Mouse (Mus musculus) thymus, adult 2 months (tissue): ENCODE data around the gene Fus. TPM values are rescaled to one million over a fixed set of nuclear protein-coding genes. Genes with fewer than 3 reads are reported as not detected.

Experiments used
- DNase-seq: peaks from one replicate; pipeline ENCODE4 v3.0.0; 2021
- H3K27ac ChIP-seq: fragments of 200-500 bp; 2 replicates; pipeline ENCODE4 v1.5.1; 2012; ENCODE audit warnings: low read length, control low read depth; ENCODE audit not compliant: control insufficient read depth, insufficient read depth
- H3K27me3 ChIP-seq: fragments of 200-500 bp; 2 replicates; pipeline ENCODE4 v1.6.1; 2012; ENCODE audit warnings: mild to moderate bottlenecking, low read length, moderate library complexity, mixed read lengths; ENCODE audit not compliant: control insufficient read depth, insufficient read depth
- H3K36me3 ChIP-seq: fragments of 200-500 bp; 2 replicates; pipeline ENCODE4 v1.6.1; 2012; ENCODE audit warnings: mild to moderate bottlenecking, low read length, moderate library complexity; ENCODE audit not compliant: control insufficient read depth, insufficient read depth
- H3K4me1 ChIP-seq: fragments of 200-500 bp; replicated peaks from 2 replicates; pipeline ENCODE4 v1.6.1; 2012; ENCODE audit warnings: low read length; ENCODE audit not compliant: control insufficient read depth, insufficient read depth
- H3K4me3 ChIP-seq: fragments of 200-500 bp; 2 replicates; pipeline ENCODE4 v1.5.1; 2012; ENCODE audit warnings: mild to moderate bottlenecking, low read length, control low read depth, moderate library complexity; ENCODE audit not compliant: control insufficient read depth, insufficient read depth
- CTCF ChIP-seq: fragments of 200-500 bp; IDR thresholded peaks from 2 replicates; pipeline ENCODE4 v1.5.1; 2012; ENCODE audit warnings: mild to moderate bottlenecking, control low read depth, low read length, moderate library complexity, borderline replicate concordance; ENCODE audit not compliant: control insufficient read depth, poor library complexity, insufficient read depth; ENCODE audit errors: extremely low read depth
- POLR2A ChIP-seq: fragments of 200-500 bp; IDR thresholded peaks from 2 replicates; pipeline ENCODE4 v1.6.1; 2012; ENCODE audit warnings: mild to moderate bottlenecking, low read length, control low read depth, moderate library complexity; ENCODE audit not compliant: control insufficient read depth, poor library complexity, insufficient read depth; ENCODE audit errors: extremely low read depth
- WGBS: fragments of 180-500 bp; shearing (Covaris S2); methylation state at CpG from one replicate; pipeline ENCODE4 v1.1.7; 2018; 5-methylcytosine and 5-hydroxymethylcytosine counted together
- polyA plus RNA-seq: library from polyadenylated mRNA; depleted of rRNA; stranded (reverse); fragments of >200 nt; gene quantifications from 2 replicates; pipeline ENCODE4 v1.2.3, GENCODE M21; 2012

Fus gene
- polyA plus RNA-seq, 1 experiment, result 478 TPM

- no peak overlapping the region for H3K27ac ChIP-seq
- no peak for TF ChIP-seq POLR2A
- TF ChIP-seq CTCF, result no peak
- DNase-seq, result no peak
- H3K4me3 ChIP-seq, result no peak overlapping the region
- H3K27me3 ChIP-seq, result no peaks in the 10 kb centered on the region
- peaks cover 96% of the 10 kb centered on the region for H3K36me3 ChIP-seq
- H3K4me1 ChIP-seq, result 0 out of 2 replicates have a peak, but pooled peaks cover 2% of the 10 kb centered on the region
- WGBS, result 95% methylated on average over 2 of the region's 2 CpGs
Measured at GRCm38 (mm10) chr7:127974413-127974930, 7.2 kb downstream of the Fus start.

- WGBS, result 99% methylated on average over 2 of the region's 2 CpGs
- Histone ChIP-seq H3K36me3 (peaks cover 99% of the 10 kb centered on the region), H3K27me3 (no peaks in the 10 kb centered on the region), H3K4me1 (no peaks in the 10 kb centered on the region), H3K4me3 (no peak overlapping the region), H3K27ac (no peak overlapping the region)
- TF ChIP-seq CTCF (no peak), POLR2A (no peak)
- no peak for DNase-seq
Measured at GRCm38 (mm10) chr7:127978856-127979255, 11.6 kb downstream of the Fus start.

GRCm38 (mm10) chr7:127980606-127981005 is 13.3 kb downstream of the Fus start:
- H3K27ac ChIP-seq, result no peak overlapping the region
- H3K36me3 ChIP-seq, result peaks cover 92% of the 10 kb centered on the region
- no peak overlapping the region for H3K4me3 ChIP-seq
- WGBS, result 96% methylated on average over 3 of the region's 3 CpGs
- H3K27me3 ChIP-seq, result no peaks in the 10 kb centered on the region
- TF ChIP-seq CTCF (no peak), POLR2A (no peak)
- no peaks in the 10 kb centered on the region for H3K4me1 ChIP-seq
- no peak for DNase-seq

- Histone ChIP-seq H3K4me1 (peaks cover 9% of the 10 kb centered on the region), H3K4me3 (no peak overlapping the region), H3K27ac (no peak overlapping the region), H3K36me3 (peaks cover 68% of the 10 kb centered on the region), H3K27me3 (no peaks in the 10 kb centered on the region)
- no peak for DNase-seq
- 80% methylated on average over 1 of the region's 1 CpGs for WGBS
- TF ChIP-seq POLR2A (no peak), CTCF (no peak)
Measured at GRCm38 (mm10) chr7:127988904-127989303, 21.6 kb downstream of the Fus start.

GRCm38 (mm10) chr7:127991643-127992487 is 24.6 kb downstream of the Fus start:
- peak; percentile 89 for DNase-seq
- peaks cover 46% of the 10 kb centered on the region for H3K36me3 ChIP-seq
- no peak for TF ChIP-seq CTCF
- no peak for TF ChIP-seq POLR2A
- peak overlapping the region; percentile 31; the same call in 1 of the 2 replicates for H3K27ac ChIP-seq
- H3K4me1 ChIP-seq, result peaks cover 11% of the 10 kb centered on the region
- no peaks in the 10 kb centered on the region for H3K27me3 ChIP-seq
- WGBS, result 69% methylated on average over 6 of the region's 6 CpGs
- H3K4me3 ChIP-seq, result no peak overlapping the region

- peak overlapping the region; percentile 80 for H3K4me3 ChIP-seq
- 18% methylated on average over 5 of the region's 5 CpGs for WGBS
- TF ChIP-seq CTCF (no peak), POLR2A (no peak)
- peak overlapping the region; percentile 95 for H3K27ac ChIP-seq
- peak; percentile 44 for DNase-seq
- H3K27me3 ChIP-seq, result no peaks in the 10 kb centered on the region
- H3K36me3 ChIP-seq, result peaks cover 38% of the 10 kb centered on the region
- H3K4me1 ChIP-seq, result peaks cover 11% of the 10 kb centered on the region
Measured at GRCm38 (mm10) chr7:127992488-127993340, 25.5 kb downstream of the Fus start.
